Mouse (Mus musculus): ENCODE data around the gene Prkca.

GRCm38 (mm10) chr11:108377680-108378362 lies 34.1 kb upstream of the Prkca start:
- TF ChIP-seq ZNF384 (IDR thresholded peaks at IDR 0.05; ENCODE audit: low read depth, low read length) (no peak), HCFC1 (IDR thresholded peaks at IDR 0.05; ENCODE audit: borderline replicate concordance, insufficient read depth, low read length) (no peak), CHD2 (IDR thresholded peaks at IDR 0.05; ENCODE audit: low read depth, low read length) (no peak)
